Mouse (Mus musculus) cerebellum, adult 2 months (tissue): ENCODE data around the gene Diras1. TPM values are rescaled to one million over a fixed set of nuclear protein-coding genes. Genes with fewer than 3 reads are reported as not detected.
"Not testable (repeated sequence)": the region's sequence is repeated elsewhere in the genome, so short reads cannot be mapped to it uniquely, and the experiment has no call there.

Source experiments
- DNase-seq, 2 experiments: peaks; one replicate each; pipeline ENCODE4 v3.0.0; 2021
- H3K27ac ChIP-seq: fragments of 200-500 bp; 2 replicates; pipeline ENCODE4 v1.5.1; 2012; ENCODE audit warnings: low read length, control low read depth, inconsistent platforms; ENCODE audit not compliant: insufficient read depth
- H3K27me3 ChIP-seq: fragments of 200-500 bp; 2 replicates; pipeline ENCODE4 v1.6.1; 2012; ENCODE audit warnings: inconsistent platforms, mild to moderate bottlenecking, low read length, moderate library complexity; ENCODE audit not compliant: control insufficient read depth, insufficient read depth
- H3K4me1 ChIP-seq: fragments of 200-500 bp; 2 replicates; pipeline ENCODE4 v1.6.1; 2011; ENCODE audit warnings: low read length; ENCODE audit not compliant: control insufficient read depth, insufficient read depth
- H3K4me3 ChIP-seq: fragments of 200-500 bp; replicated peaks from 2 replicates; pipeline ENCODE3; 2011; ENCODE audit warnings: mild to moderate bottlenecking, low read depth, low read length, control low read depth; ENCODE audit not compliant: insufficient read depth
- CTCF ChIP-seq: fragments of 200-500 bp; IDR thresholded peaks from 2 replicates; pipeline ENCODE4 v1.5.1; 2011; ENCODE audit warnings: low read depth, mild to moderate bottlenecking, control low read depth, low read length, moderate library complexity, borderline replicate concordance; ENCODE audit not compliant: insufficient read depth
- POLR2A ChIP-seq: fragments of 200-500 bp; IDR thresholded peaks from 2 replicates; pipeline ENCODE4 v1.6.1; 2011; ENCODE audit warnings: low read length, control low read depth, borderline replicate concordance; ENCODE audit not compliant: insufficient read depth
- WGBS: fragments of 180-500 bp; shearing (Covaris S2); methylation state at CpG from one replicate; pipeline ENCODE4 v1.1.7; 2018; 5-methylcytosine and 5-hydroxymethylcytosine counted together
- polyA plus RNA-seq: library from polyadenylated mRNA; depleted of rRNA; stranded (reverse); fragments of >200 nt; gene quantifications from 2 replicates; pipeline ENCODE4 v1.2.3, GENCODE M21; 2012

Diras1 gene
- polyA plus RNA-seq, 1 experiment, result 136 TPM

DNA sequence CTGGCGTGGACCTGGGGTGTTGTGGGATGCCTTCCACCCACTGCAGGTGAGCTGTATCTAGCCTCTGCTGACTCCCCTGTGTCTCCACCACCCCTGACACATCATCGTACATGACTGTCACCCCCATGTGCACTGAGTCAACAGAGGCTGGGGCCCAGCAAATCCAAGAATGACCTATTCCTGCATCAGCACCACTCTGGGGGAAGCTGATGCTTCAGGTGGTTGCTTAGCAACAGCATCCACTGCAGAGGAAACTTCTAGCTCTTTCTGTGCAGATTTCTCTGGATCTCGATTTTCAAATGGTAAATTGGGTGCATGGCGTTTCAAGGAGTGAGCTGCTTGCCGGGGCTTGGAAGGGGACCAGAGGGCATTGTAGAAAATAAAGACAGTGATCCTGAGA is 32.2 kb downstream of the Diras1 start:
- WGBS, result 74% methylated on average over 5 of the region's 5 CpGs
- Histone ChIP-seq H3K4me3 (no peak overlapping the region), H3K27ac (no peak overlapping the region), H3K4me1 (no peaks in the 10 kb centered on the region), H3K27me3 (no peaks in the 10 kb centered on the region)
- DNase-seq, result no peak
- TF ChIP-seq CTCF (no peak), POLR2A (no peak)

GRCm38 (mm10) chr10:80991945-80992344 is 33.5 kb downstream of the Diras1 start:
- no peak for TF ChIP-seq POLR2A
- Histone ChIP-seq H3K27ac (no peak overlapping the region), H3K4me1 (no peaks in the 10 kb centered on the region; the same call in 1 of the 2 replicates), H3K27me3 (no peaks in the 10 kb centered on the region), H3K4me3 (no peak overlapping the region)
- 86% methylated on average over 1 of the region's 1 CpGs for WGBS
- DNase-seq, result no peak

DNA sequence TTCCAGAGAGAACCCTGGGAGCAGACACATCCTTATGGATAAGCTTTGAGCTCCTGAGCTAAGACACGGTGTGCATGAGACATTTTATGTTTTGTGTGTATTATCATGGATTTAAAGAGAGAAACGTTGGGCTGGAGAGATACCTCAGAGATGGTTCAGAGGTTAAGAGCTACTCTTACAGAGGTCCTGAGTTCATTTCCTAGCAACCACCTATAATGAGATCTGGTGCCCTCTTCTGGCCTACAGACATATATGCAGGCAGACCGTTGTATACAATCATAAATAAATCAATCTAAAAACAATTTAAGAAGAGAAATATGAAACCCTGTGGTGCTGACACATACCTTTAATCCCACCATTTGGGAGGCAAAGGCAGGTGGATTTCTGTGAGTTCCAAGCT is 34.5 kb downstream of the Diras1 start:
- H3K4me1 ChIP-seq, result no peaks in the 10 kb centered on the region; the same call in 1 of the 2 replicates
- 21% methylated on average over 3 of the region's 3 CpGs for WGBS
- no peak for DNase-seq
- H3K27me3 ChIP-seq, result no peaks in the 10 kb centered on the region
- H3K27ac ChIP-seq, result no peak overlapping the region
- TF ChIP-seq POLR2A (no peak), CTCF (no peak)
- no peak overlapping the region for H3K4me3 ChIP-seq

DNA sequence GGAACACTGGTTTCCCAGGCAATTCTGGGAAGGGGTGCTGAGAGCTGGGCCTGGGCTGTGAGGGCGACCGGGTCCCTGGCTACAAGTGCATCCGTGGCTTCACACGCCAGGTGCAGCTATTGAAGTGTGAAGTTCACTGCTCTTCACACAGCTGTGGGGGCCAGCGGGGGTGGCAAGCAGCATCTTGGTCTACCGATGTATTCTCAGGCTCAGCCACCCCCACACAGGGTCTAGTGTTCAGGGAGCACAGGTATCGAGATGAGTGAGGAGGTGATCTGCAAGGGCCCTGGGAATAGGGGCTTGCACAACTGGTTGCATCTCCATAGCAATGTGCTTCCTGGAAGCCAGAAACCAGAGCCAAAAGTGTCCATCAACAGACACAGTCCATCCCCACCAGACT is 35.1 kb downstream of the Diras1 start:
- no peak overlapping the region for H3K27ac ChIP-seq
- DNase-seq, result no peak
- H3K27me3 ChIP-seq, result no peaks in the 10 kb centered on the region
- H3K4me1 ChIP-seq, result no peaks in the 10 kb centered on the region; the same call in 1 of the 2 replicates
- WGBS, result 65% methylated on average over 7 of the region's 7 CpGs
- TF ChIP-seq POLR2A, result no peak
- no peak overlapping the region for H3K4me3 ChIP-seq

- not testable (repeated sequence) for H3K27ac ChIP-seq, DNase-seq, H3K4me1 ChIP-seq, H3K4me3 ChIP-seq, H3K27me3 ChIP-seq
- 64% methylated on average over 4 of the region's 4 CpGs for WGBS
Measured at GRCm38 (mm10) chr10:80989854-80990253, 35.6 kb downstream of the Diras1 start.

GRCm38 (mm10) chr10:80989446-80989845 is 36.0 kb downstream of the Diras1 start:
- H3K27ac ChIP-seq, result no peak overlapping the region
- TF ChIP-seq POLR2A (no peak), CTCF (no peak)
- H3K27me3 ChIP-seq, result no peaks in the 10 kb centered on the region
- peaks cover 4% of the 10 kb centered on the region for H3K4me1 ChIP-seq
- H3K4me3 ChIP-seq, result no peak overlapping the region
- no peak for DNase-seq
- 76% methylated on average over 6 of the region's 6 CpGs for whole genome bisulfite sequencing

DNA sequence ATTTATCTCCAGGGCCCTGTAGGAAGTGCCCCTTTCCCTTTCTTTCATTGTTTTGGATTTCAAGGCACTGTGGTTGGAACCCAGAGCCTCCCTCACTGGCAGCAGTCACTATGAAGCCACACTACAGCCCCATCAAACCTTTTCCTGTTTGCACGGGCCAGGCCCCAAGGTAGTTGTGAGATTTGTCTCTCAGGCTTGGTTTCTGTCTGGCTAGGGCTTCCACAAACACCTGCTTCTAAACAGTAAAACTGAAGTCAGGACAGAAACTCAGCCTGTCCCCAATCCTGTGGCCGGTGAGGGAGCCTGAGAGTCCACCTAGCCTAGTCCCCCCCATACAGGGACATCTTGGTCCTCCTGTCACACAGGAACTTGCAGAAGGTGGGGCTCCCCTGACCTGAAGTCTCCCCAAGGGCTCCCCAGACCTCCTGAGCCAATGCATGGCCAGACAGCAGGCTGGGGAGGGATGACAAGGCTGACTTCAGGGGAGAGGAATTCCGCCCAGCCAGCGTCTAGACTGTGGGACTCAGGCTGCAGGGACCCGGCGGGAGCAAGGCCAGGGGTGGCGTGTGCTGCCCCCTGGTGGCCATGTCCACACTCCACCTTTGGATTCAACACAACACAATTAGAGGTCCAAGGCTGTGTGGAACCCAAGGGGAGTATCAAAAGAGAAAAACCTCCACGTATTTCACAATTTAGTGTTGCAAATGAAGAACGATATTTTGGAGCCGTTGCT is 37.6 kb downstream of the Diras1 start:
- Histone ChIP-seq H3K27ac (no peak overlapping the region), H3K27me3 (no peaks in the 10 kb centered on the region), H3K4me3 (no peak overlapping the region), H3K4me1 (peaks cover 4% of the 10 kb centered on the region)
- 16% methylated on average over 10 of the region's 10 CpGs for WGBS
- TF ChIP-seq POLR2A (no peak), CTCF (peak; percentile 99)
- DNase-seq, result peak; percentile 82 to 85

- Histone ChIP-seq H3K4me1 (peaks cover 4% of the 10 kb centered on the region), H3K4me3 (no peak overlapping the region), H3K27ac (no peak overlapping the region), H3K27me3 (no peaks in the 10 kb centered on the region)
- TF ChIP-seq CTCF (no peak), POLR2A (no peak)
- no peak for DNase-seq
- 67% methylated on average over 6 of the region's 6 CpGs for WGBS
Measured at GRCm38 (mm10) chr10:80986754-80987153, 38.7 kb downstream of the Diras1 start.
